Mouse (Mus musculus): ENCODE measurements at regions not wholly inside any gene's neighbourhood (a gene's known extent, or its start where the extent isn't known, plus 50 kb on each side); places are given as distances from the start of the nearest gene placed in this dataset.

DNA sequence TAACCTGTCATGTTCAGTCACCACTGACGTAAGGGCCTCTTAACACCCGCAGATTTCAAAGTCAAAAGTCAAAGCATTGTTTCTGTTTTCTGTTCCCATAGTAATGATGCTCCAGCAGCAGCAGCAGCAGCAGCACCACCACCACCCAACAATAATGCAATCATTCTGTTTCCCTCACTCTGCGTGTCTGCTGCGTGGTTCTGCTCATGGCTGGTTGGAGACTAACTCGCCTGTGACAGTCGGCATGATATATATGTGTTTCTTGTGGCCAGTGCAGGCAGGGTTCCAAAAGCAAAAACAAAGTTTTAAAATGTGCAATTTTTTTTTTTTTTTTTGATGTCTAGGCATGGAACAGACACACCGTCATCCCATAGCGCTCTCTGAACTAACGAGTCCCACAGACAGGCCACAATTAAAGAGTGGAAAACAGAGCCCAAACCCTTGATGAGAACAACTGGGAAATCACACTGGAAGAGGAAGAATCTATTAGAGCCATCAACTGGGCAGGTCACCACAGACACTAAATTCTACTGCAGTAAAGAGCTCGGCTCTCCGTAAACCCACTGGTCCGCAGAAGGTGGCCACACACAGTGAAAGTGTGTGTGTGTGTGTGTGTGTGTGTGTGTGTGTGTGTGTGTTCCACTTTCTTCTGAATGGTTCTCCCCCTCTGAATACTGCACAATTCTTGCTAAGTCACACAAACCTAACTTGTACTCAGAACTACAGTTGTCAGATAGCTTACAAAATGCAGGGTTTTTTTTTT, 169.0 kb upstream of the Fat1 start:
- Histone ChIP-seq H3K9me3 (no peaks in the 10 kb centered on the region), H3K36me3 (no peaks in the 10 kb centered on the region), H3K9ac (no peak overlapping the region), H3K27me3 (no peaks in the 10 kb centered on the region), H3K4me2 (replicated peaks) (no peak overlapping the region), H3K27ac (no peak overlapping the region), H3K4me3 (no peak overlapping the region), H3K4me1 (no peaks in the 10 kb centered on the region)
- WGBS: 75% methylated on average over 12 of the region's 12 CpGs
- no peak for ATAC-seq (ENCODE audit: insufficient number of reproducible peaks, insufficient read depth, low FRiP score, low TSS enrichment)

DNA sequence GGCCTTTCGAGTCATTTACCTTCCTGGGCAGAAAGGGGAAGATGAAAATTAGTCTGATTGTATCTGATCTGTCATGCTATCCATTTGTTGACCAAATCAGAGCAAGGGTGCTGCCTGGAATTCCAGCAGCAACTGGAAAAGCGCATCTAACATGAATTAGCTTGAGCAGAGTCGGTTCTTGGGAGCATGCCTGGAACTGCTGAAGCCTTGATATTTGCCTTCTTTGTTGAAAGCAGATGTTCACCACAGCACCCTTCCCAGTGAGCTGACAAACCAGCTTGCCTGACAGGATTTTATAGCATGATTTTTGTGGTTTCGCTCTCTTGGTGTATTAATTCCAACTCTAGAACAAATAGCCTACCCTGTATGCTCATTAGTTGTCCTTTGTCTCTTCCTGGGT, 168.0 kb upstream of the Fat1 start:
- ATAC-seq (ENCODE audit: insufficient number of reproducible peaks, insufficient read depth, low FRiP score, low TSS enrichment): no peak
- H3K27ac ChIP-seq: 0 out of 2 replicates have a peak overlapping the region, but pooled peaks have one; percentile 23
- no peaks in the 10 kb centered on the region for H3K36me3 ChIP-seq
- H3K4me3 ChIP-seq: no peak overlapping the region
- no peaks in the 10 kb centered on the region for H3K9me3 ChIP-seq
- no peaks in the 10 kb centered on the region for H3K27me3 ChIP-seq
- 55% methylated on average over 4 of the region's 4 CpGs for WGBS
- no peaks in the 10 kb centered on the region for H3K4me1 ChIP-seq
- H3K9ac ChIP-seq: no peak overlapping the region
- no peak overlapping the region for H3K4me2 ChIP-seq (replicated peaks)

GRCm38 (mm10) chr8:44779212-44779611, 156.0 kb upstream of the Fat1 start:
- Histone ChIP-seq H3K4me2 (replicated peaks) (no peak overlapping the region), H3K27ac (no peak overlapping the region), H3K4me1 (no peaks in the 10 kb centered on the region), H3K9me3 (no peaks in the 10 kb centered on the region), H3K27me3 (no peaks in the 10 kb centered on the region), H3K4me3 (no peak overlapping the region), H3K36me3 (no peaks in the 10 kb centered on the region), H3K9ac (no peak overlapping the region)
- no peak for ATAC-seq (ENCODE audit: insufficient number of reproducible peaks, insufficient read depth, low FRiP score, low TSS enrichment)
- WGBS: 75% methylated on average over 1 of the region's 1 CpGs

DNA sequence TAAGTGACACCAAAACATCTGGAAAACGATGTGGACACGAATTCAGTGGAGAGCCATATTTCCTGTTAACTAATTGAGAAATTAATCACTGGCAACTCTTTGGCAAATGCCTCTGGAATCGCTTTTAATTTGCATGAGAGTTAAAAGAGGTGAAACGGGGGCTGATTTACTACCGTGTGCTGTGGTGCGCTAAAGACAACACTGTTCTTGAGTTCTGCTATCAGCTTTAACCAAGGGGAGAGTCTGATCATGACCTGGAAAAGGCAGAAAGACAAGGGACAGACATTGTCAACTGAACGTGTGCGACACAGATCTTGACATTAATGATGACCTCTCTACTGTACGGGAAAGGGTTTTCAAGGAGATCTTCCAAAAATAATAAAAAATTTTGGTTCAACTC, 152.8 kb upstream of the Fat1 start:
- H3K36me3 ChIP-seq: no peaks in the 10 kb centered on the region
- H3K4me3 ChIP-seq: no peak overlapping the region
- no peak overlapping the region for H3K4me2 ChIP-seq (replicated peaks)
- H3K4me1 ChIP-seq: no peaks in the 10 kb centered on the region
- no peak overlapping the region for H3K27ac ChIP-seq
- no peaks in the 10 kb centered on the region for H3K9me3 ChIP-seq
- H3K27me3 ChIP-seq: no peaks in the 10 kb centered on the region
- no peak overlapping the region for H3K9ac ChIP-seq
- WGBS: 89% methylated on average over 9 of the region's 9 CpGs
- ATAC-seq (ENCODE audit: insufficient number of reproducible peaks, insufficient read depth, low FRiP score, low TSS enrichment): no peak

- 41% methylated on average over 8 of the region's 8 CpGs for WGBS
These were observed 150.1 kb upstream of the Fat1 start for GRCm38 (mm10) chr8:44785161-44785560.

DNA sequence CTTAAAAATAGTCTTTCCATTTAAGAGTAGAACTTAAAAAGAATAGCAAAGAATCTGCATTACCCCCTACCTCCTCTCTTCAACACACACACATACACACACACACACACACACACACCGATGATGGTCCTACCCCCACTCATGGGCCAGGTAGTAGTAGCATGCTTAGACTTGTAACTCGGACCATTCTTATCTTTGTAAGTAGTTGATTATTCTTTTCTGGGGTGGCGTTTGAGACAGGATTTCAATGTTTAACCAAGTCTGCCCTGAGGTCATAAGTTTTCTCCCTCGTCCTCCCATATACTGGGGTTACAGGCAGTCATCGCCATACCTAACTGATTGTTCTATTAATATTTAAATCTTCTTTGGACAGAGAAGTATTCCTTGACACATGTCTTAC, 148.5 kb upstream of the Fat1 start:
- 64% methylated on average over 5 of the region's 5 CpGs for WGBS
- no peak for ATAC-seq (ENCODE audit: insufficient number of reproducible peaks, insufficient read depth, low FRiP score, low TSS enrichment)
- Histone ChIP-seq H3K27ac (no peak overlapping the region), H3K9ac (no peak overlapping the region), H3K4me1 (no peaks in the 10 kb centered on the region), H3K27me3 (no peaks in the 10 kb centered on the region), H3K4me3 (no peak overlapping the region), H3K4me2 (replicated peaks) (no peak overlapping the region), H3K9me3 (no peaks in the 10 kb centered on the region), H3K36me3 (no peaks in the 10 kb centered on the region)

More at GRCm38 (mm10) chr8:44785161-44785560, 150.1 kb upstream of the Fat1 start:
- H3K27ac ChIP-seq: no peak overlapping the region
- no peak overlapping the region for H3K4me3 ChIP-seq
- no peak overlapping the region for H3K4me2 ChIP-seq (replicated peaks)
- no peaks in the 10 kb centered on the region for H3K36me3 ChIP-seq
- H3K9me3 ChIP-seq: no peaks in the 10 kb centered on the region
- H3K4me1 ChIP-seq: no peaks in the 10 kb centered on the region
- no peak overlapping the region for H3K9ac ChIP-seq
- no peaks in the 10 kb centered on the region for H3K27me3 ChIP-seq
- no peak for ATAC-seq (ENCODE audit: insufficient number of reproducible peaks, insufficient read depth, low FRiP score, low TSS enrichment)

- Histone ChIP-seq H3K4me3 (no peak overlapping the region), H3K4me1 (no peaks in the 10 kb centered on the region), H3K9me3 (no peaks in the 10 kb centered on the region), H3K27ac (no peak overlapping the region), H3K4me2 (replicated peaks) (no peak overlapping the region), H3K36me3 (no peaks in the 10 kb centered on the region), H3K9ac (no peak overlapping the region), H3K27me3 (no peaks in the 10 kb centered on the region)
- WGBS: 82% methylated on average over 3 of the region's 3 CpGs
- no peak for ATAC-seq (ENCODE audit: insufficient number of reproducible peaks, insufficient read depth, low FRiP score, low TSS enrichment)
These were observed 147.0 kb upstream of the Fat1 start for GRCm38 (mm10) chr8:44788290-44788689.

DNA sequence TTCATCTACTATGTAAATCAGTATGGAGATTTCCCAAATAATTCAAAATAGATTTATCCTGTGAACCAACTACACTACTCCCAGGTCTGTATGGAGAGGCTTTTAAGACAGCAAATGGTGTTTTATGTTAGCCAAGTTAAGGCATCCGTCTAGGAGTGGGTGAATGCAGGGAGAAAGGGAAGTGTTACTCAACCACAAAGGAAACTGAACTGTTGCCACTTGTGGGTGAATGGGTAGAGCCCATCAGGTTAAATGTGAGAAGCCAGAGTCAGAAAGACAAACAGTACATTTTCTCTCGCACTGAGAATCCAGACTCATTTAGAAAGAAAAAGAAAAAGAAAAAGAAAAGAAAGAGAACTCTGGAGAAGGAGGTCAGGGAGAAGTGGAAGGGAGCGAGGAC, 135.7 kb upstream of the Fat1 start:
- H3K27ac ChIP-seq: no peak overlapping the region
- no peak overlapping the region for H3K9ac ChIP-seq
- H3K36me3 ChIP-seq: no peaks in the 10 kb centered on the region
- 79% methylated on average over 3 of the region's 3 CpGs for WGBS
- H3K4me3 ChIP-seq: no peak overlapping the region
- ATAC-seq (ENCODE audit: insufficient number of reproducible peaks, insufficient read depth, low FRiP score, low TSS enrichment): no peak
- H3K4me2 ChIP-seq (replicated peaks): no peak overlapping the region
- no peaks in the 10 kb centered on the region for H3K27me3 ChIP-seq
- 0 out of 2 replicates have a peak, but pooled peaks cover 6% of the 10 kb centered on the region for H3K4me1 ChIP-seq
- no peaks in the 10 kb centered on the region for H3K9me3 ChIP-seq

- H3K9me3 ChIP-seq: no peaks in the 10 kb centered on the region
- H3K36me3 ChIP-seq: no peaks in the 10 kb centered on the region
- 63% methylated on average over 6 of the region's 6 CpGs for WGBS
- no peak overlapping the region for H3K9ac ChIP-seq
- H3K4me1 ChIP-seq: 0 out of 2 replicates have a peak, but pooled peaks cover 6% of the 10 kb centered on the region
- H3K4me3 ChIP-seq: no peak overlapping the region
- H3K4me2 ChIP-seq (replicated peaks): no peak overlapping the region
- no peaks in the 10 kb centered on the region for H3K27me3 ChIP-seq
- no peak for ATAC-seq (ENCODE audit: insufficient number of reproducible peaks, insufficient read depth, low FRiP score, low TSS enrichment)
- no peak overlapping the region for H3K27ac ChIP-seq
These were observed 134.4 kb upstream of the Fat1 start for GRCm38 (mm10) chr8:44800827-44801273.

GRCm38 (mm10) chr8:44801604-44802206, 133.5 kb upstream of the Fat1 start:
- no peak overlapping the region for H3K9ac ChIP-seq
- H3K9me3 ChIP-seq: no peaks in the 10 kb centered on the region
- no peak overlapping the region for H3K4me2 ChIP-seq (replicated peaks)
- 49% methylated on average over 6 of the region's 6 CpGs for WGBS
- H3K27ac ChIP-seq: no peak overlapping the region
- no peak for ATAC-seq (ENCODE audit: insufficient number of reproducible peaks, insufficient read depth, low FRiP score, low TSS enrichment)
- H3K4me1 ChIP-seq: 0 out of 2 replicates have a peak, but pooled peaks cover 6% of the 10 kb centered on the region
- H3K4me3 ChIP-seq: no peak overlapping the region
- H3K36me3 ChIP-seq: no peaks in the 10 kb centered on the region
- no peaks in the 10 kb centered on the region for H3K27me3 ChIP-seq

- 66% methylated on average over 5 of the region's 5 CpGs for WGBS
- Histone ChIP-seq H3K4me3 (no peak overlapping the region), H3K4me1 (0 out of 2 replicates have a peak, but pooled peaks cover 6% of the 10 kb centered on the region), H3K36me3 (no peaks in the 10 kb centered on the region), H3K27ac (no peak overlapping the region), H3K27me3 (no peaks in the 10 kb centered on the region), H3K9ac (no peak overlapping the region), H3K9me3 (no peaks in the 10 kb centered on the region), H3K4me2 (replicated peaks) (no peak overlapping the region)
- ATAC-seq (ENCODE audit: insufficient number of reproducible peaks, insufficient read depth, low FRiP score, low TSS enrichment): no peak
These were observed 132.9 kb upstream of the Fat1 start for GRCm38 (mm10) chr8:44802331-44802730.
